Mouse (Mus musculus) lung, embryonic 16.5 days (tissue): ENCODE results near the gene Cep128. TPM values are rescaled to one million over a fixed set of nuclear protein-coding genes. Genes with fewer than 3 reads are reported as not detected.

Experiments used
- ATAC-seq: fragments of 200-750 bp; cut with Nextera tagmentation; 2 replicates; pipeline ENCODE4 v1.8.0; 2017; ENCODE audit warnings: low read depth, mild to moderate bottlenecking, moderate library complexity
- H3K27ac ChIP-seq: fragments of 300-500 bp; sonication (generic); 2 replicates; pipeline ENCODE4 v1.5.1; 2014; ENCODE audit warnings: mild to moderate bottlenecking, control low read depth, low read length
- H3K27me3 ChIP-seq: fragments of 300-500 bp; sonication (generic); 2 replicates; pipeline ENCODE4 v1.6.1; 2014; ENCODE audit warnings: low read depth, low read length, mixed read lengths; ENCODE audit not compliant: control insufficient read depth, insufficient read depth
- H3K36me3 ChIP-seq: fragments of 300-500 bp; sonication (generic); 2 replicates; pipeline ENCODE4 v1.6.1; 2014; ENCODE audit warnings: low read length; ENCODE audit not compliant: control insufficient read depth, insufficient read depth
- H3K4me1 ChIP-seq: fragments of 300-500 bp; sonication (generic); replicated peaks from 2 replicates; pipeline ENCODE4 v1.6.1; 2014; ENCODE audit warnings: low read length, mixed read lengths; ENCODE audit not compliant: control insufficient read depth, insufficient read depth
- H3K4me2 ChIP-seq: fragments of 300-500 bp; sonication (generic); 2 replicates; pipeline ENCODE4 v1.6.1; 2014; ENCODE audit warnings: low read depth, low read length, control low read depth
- H3K4me3 ChIP-seq: fragments of 300-500 bp; sonication (generic); 2 replicates; pipeline ENCODE4 v1.5.1; 2014; ENCODE audit warnings: mild to moderate bottlenecking, low read length, control low read depth
- H3K9ac ChIP-seq: fragments of 300-500 bp; sonication (generic); 2 replicates; pipeline ENCODE4 v1.6.1; 2014; ENCODE audit warnings: low read length, control low read depth
- H3K9me3 ChIP-seq: fragments of 300-500 bp; sonication (generic); 2 replicates; pipeline ENCODE4 v1.6.1; 2016; ENCODE audit warnings: low read length; ENCODE audit not compliant: control insufficient read depth
- WGBS: fragments of 180-500 bp; shearing (Covaris S2); extraction: QIAGEN DNeasy Blood & Tissue Kit; methylation state at CpG from one replicate; pipeline ENCODE4 v1.1.7; 2014; 5-methylcytosine and 5-hydroxymethylcytosine counted together
- polyA plus RNA-seq: library from polyadenylated mRNA; unstranded; fragments of >200 nt; fragmentation: Nextera tagmentation; extraction: Ambion mirVana; gene quantifications from 2 replicates; pipeline ENCODE4 v1.2.1, GENCODE M21; 2015

Cep128 gene
- polyA plus RNA-seq, 1 experiment from 2014 or later = 11.1 TPM

DNA sequence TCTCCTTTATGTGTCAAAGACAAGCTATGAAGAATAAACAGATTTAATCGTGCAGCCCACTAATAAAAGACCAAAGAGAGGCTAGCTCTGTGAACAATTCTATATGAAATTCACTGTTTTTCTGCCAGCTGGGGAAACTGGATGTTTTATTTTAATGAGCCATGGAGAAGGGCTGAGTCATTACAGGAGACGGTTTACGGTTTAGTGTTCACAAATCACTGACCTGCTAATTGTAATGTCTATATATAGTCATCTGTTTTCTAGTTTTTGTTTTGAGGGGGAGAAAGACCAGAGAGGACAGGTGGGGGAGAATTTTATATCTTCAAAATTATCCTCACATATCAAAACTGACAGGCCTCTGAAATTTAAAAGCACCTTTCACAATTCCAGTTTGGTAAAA, 212.6 kb downstream of the Cep128 start:
- Histone ChIP-seq H3K4me1 (no peaks in the 10 kb centered on the region), H3K27me3 (no peaks in the 10 kb centered on the region), H3K27ac (no peak overlapping the region), H3K4me2 (no peak overlapping the region), H3K36me3 (no peaks in the 10 kb centered on the region), H3K9ac (no peak overlapping the region), H3K9me3 (no peaks in the 10 kb centered on the region), H3K4me3 (no peak overlapping the region)
- 80% methylated on average over 3 of the region's 3 CpGs for WGBS
- ATAC-seq = no peak

DNA sequence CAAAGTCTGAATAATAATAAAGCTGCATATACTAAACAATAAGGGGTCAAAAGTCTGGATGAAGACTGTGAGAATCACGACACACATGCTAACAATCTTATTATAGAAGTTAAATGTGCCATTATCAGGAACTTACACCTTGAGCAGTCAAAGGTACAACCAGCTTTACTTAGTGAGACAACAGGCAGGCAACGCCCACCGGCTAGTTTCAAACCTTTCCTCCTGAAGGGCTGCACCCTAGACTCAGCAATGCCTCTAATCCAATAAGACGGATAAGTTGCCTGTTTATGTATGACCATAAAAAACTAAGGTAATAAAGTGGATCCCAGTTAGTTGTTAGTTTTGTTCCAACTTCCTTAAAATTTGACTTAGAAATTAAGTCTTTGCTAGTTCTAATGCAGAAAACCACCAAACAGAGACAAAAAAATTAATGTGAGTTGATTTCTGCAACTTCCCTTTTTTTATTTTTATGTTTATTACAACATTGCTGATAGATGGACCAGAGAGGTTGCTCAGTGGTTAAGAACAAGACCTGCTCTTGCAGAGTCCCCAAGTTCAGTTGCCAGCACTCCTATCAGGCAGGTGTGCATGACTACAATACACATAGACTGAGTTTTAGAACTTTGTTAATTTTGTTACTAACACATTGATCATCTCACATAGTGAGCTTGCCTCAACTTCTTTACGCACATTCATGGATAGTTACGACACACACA, 223.0 kb downstream of the Cep128 start:
- H3K27ac ChIP-seq = no peak overlapping the region
- H3K4me2 ChIP-seq = no peak overlapping the region
- no peaks in the 10 kb centered on the region for H3K36me3 ChIP-seq
- H3K9me3 ChIP-seq = no peaks in the 10 kb centered on the region
- H3K4me3 ChIP-seq = no peak overlapping the region
- no peaks in the 10 kb centered on the region for H3K4me1 ChIP-seq
- no peaks in the 10 kb centered on the region for H3K27me3 ChIP-seq
- no peak overlapping the region for H3K9ac ChIP-seq
- WGBS = 85% methylated on average over 6 of the region's 6 CpGs
- no peak for ATAC-seq

DNA sequence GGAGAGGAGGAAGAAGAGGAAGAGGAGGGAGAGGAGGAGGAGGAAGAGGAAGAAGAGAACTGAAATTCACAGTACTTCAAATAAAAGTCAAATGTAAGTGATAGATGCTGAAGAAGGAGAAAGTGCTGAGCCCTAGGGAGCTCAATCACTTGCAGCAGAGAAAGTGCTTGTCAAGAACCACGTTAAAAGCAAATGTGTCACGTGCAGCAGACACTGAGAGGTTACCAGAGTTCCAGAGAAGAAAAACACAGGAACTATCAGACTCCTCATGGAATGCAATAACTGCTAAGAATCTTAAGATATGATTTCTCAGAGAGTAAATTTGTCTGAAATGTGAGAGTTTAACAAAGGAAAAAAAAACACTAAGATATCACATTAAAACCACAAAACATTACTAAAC, 225.7 kb downstream of the Cep128 start:
- no peak for ATAC-seq
- no peaks in the 10 kb centered on the region for H3K9me3 ChIP-seq
- no peaks in the 10 kb centered on the region for H3K36me3 ChIP-seq
- WGBS = 14% methylated on average over 2 of the region's 2 CpGs
- H3K4me3 ChIP-seq = no peak overlapping the region
- H3K4me1 ChIP-seq = no peaks in the 10 kb centered on the region
- no peak overlapping the region for H3K27ac ChIP-seq
- no peaks in the 10 kb centered on the region for H3K27me3 ChIP-seq
- no peak overlapping the region for H3K4me2 ChIP-seq
- no peak overlapping the region for H3K9ac ChIP-seq

DNA sequence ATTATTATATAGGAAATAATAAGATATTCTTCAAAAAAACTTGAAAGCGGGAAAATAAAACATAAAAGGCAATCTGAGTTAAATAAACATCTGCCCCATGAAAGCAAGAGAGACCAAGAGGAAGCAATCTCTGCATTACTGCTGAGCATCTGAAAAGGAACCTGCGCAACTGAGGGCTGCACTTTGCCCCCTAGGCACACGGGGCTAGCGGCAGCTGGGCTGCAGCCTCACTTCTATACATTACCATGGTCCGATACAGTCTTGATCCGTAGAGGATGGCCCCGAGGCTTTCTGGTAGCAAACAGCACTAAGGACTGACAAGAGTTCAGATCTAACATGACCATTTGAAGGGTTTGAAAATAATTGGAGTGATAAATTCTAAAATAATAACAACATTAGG, 230.2 kb downstream of the Cep128 start:
- 75% methylated on average over 7 of the region's 7 CpGs for WGBS

DNA sequence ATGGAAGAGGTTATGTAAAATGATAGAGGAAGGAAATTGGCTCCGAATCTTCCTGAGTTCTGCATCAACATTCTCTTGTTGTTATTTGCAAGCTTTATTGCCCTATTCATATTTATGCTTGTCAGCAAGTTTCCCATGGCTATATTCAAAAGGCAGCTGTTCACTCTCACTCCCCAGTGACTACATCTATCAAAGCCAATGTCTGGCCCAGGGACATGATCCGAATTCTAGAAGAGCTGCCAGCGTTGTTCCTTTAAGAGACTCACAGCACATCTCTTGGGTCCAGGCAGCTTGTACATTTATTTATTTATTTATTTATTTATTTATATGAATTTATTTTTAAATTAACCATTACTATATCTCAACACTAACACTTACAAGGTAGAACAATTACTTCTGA, 235.1 kb downstream of the Cep128 start:
- no peak overlapping the region for H3K4me2 ChIP-seq
- no peak overlapping the region for H3K9ac ChIP-seq
- no peaks in the 10 kb centered on the region for H3K27me3 ChIP-seq
- 69% methylated on average over 3 of the region's 3 CpGs for WGBS
- no peaks in the 10 kb centered on the region for H3K4me1 ChIP-seq
- no peak overlapping the region for H3K27ac ChIP-seq
- H3K4me3 ChIP-seq = no peak overlapping the region
- no peaks in the 10 kb centered on the region for H3K36me3 ChIP-seq
- no peak for ATAC-seq
- no peaks in the 10 kb centered on the region for H3K9me3 ChIP-seq

More for the DNA sequence above, 230.2 kb downstream of the Cep128 start:
- no peaks in the 10 kb centered on the region for H3K9me3 ChIP-seq
- no peak overlapping the region for H3K27ac ChIP-seq
- no peaks in the 10 kb centered on the region for H3K36me3 ChIP-seq
- no peak overlapping the region for H3K4me2 ChIP-seq
- H3K9ac ChIP-seq = no peak overlapping the region
- H3K4me3 ChIP-seq = no peak overlapping the region
- H3K4me1 ChIP-seq = no peaks in the 10 kb centered on the region
- ATAC-seq = no peak
- no peaks in the 10 kb centered on the region for H3K27me3 ChIP-seq

DNA sequence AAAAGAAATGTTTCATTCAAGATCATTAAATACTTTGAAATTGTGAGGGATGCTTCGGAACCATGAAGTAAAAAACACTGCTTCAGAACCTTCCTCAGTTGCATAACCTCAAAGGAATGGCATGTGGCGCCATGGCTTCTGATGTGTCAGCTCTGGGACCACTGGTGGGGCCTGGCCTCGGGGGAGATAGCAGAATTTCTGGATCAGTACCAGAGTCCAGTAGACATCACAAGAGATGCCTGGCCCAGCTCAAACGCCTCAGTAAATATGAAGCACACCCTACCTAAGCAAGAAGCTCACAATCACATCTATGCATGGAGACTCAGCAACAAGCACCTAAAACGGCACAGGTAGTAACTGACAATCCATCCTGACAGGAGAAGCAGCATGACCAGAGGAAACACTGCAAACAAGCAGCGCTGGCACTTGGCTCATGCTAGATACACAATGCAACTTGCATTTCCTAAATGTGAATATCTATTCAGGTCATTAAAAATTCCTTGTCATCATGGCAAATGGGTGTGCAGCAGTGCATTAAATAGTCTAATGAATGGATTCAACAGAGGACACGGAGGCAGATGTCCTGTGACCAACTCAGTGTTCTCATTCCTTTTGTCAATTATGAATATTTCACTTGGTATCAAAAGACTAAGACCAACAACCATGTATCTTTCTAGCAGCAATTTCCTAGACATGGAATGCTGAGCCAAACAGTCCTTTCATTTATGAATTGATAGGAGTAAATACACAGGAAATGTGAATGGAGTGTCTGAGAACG, 249.3 kb downstream of the Cep128 start:
- no peak for ATAC-seq
- no peak overlapping the region for H3K4me2 ChIP-seq
- no peaks in the 10 kb centered on the region for H3K36me3 ChIP-seq
- H3K9me3 ChIP-seq = no peaks in the 10 kb centered on the region
- no peaks in the 10 kb centered on the region for H3K4me1 ChIP-seq
- H3K9ac ChIP-seq = no peak overlapping the region
- no peak overlapping the region for H3K4me3 ChIP-seq
- H3K27ac ChIP-seq = no peak overlapping the region
- 76% methylated on average over 8 of the region's 8 CpGs for WGBS
- no peaks in the 10 kb centered on the region for H3K27me3 ChIP-seq

DNA sequence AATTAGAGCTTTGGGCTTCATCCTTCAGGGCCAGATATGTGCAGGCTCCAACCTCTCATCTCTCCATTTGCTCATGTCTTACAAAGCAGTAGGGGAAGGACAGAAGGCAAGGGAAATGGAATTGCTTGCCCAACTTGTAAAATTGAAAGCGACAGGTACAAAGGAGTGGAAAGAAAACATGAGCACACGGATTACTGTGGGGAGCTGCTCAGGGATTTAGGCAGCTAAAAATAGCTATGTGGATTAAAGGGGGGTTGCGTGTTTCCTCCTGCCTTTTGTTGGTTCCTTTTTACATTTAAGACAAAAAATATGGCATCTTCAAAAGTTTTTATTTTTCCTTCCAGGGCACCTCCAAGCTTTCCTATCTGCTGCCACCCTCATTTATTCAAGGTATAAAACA, 269.2 kb downstream of the Cep128 start:
- ATAC-seq = no peak
- Histone ChIP-seq H3K9ac (no peak overlapping the region), H3K27me3 (no peaks in the 10 kb centered on the region), H3K36me3 (no peaks in the 10 kb centered on the region), H3K9me3 (no peaks in the 10 kb centered on the region), H3K4me2 (no peak overlapping the region), H3K4me3 (no peak overlapping the region), H3K27ac (no peak overlapping the region), H3K4me1 (peaks cover 2% of the 10 kb centered on the region)
- WGBS = 59% methylated on average over 3 of the region's 3 CpGs

DNA sequence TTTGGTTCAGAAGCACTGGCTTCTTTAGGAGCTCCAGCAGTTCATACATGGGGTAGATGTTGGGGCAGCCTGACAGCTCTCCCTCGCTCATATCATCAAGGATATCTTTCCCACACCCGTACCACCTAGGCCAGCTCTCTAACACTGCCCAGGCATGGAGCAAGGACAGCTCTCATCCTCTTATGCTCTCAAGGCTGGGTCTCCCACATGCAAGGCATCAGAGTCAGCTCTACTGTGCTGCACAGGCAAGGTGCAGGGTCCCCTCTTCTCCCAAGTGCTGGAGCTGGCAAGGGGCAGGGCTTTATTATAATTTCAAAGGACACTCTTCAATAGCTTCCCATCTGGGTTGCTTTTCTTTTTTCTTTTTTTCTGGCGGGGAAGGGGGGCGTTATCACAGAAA, 280.9 kb downstream of the Cep128 start:
- Histone ChIP-seq H3K4me2 (no peak overlapping the region), H3K27me3 (no peaks in the 10 kb centered on the region), H3K4me1 (no peaks in the 10 kb centered on the region), H3K36me3 (no peaks in the 10 kb centered on the region), H3K9ac (no peak overlapping the region), H3K27ac (no peak overlapping the region), H3K9me3 (no peaks in the 10 kb centered on the region), H3K4me3 (no peak overlapping the region)
- 86% methylated on average over 4 of the region's 4 CpGs for WGBS
- no peak for ATAC-seq

DNA sequence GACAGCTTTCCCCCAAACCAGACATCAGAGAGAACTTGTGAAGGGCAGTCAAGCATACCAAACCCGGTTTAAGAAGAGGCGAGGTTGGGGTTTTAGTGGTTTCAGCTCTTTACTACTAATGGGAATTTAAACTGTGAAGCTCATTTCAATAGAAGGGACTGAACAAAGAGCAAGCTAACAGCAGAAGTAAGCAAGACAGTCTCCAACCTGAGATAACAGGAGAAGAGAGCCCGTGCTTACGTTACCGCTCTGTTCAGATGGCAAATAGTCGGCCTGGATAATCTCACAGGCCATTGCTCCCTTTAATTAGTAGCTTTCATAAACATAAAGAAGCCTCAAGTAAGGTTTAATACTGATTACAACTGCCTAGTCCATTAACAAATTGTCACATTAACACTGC, 286.3 kb downstream of the Cep128 start:
- no peak overlapping the region for H3K4me3 ChIP-seq
- no peaks in the 10 kb centered on the region for H3K9me3 ChIP-seq
- no peak overlapping the region for H3K9ac ChIP-seq
- no peak overlapping the region for H3K4me2 ChIP-seq
- H3K27me3 ChIP-seq = no peaks in the 10 kb centered on the region
- no peak overlapping the region for H3K27ac ChIP-seq
- no peak for ATAC-seq
- WGBS = 88% methylated on average over 6 of the region's 6 CpGs
- no peaks in the 10 kb centered on the region for H3K36me3 ChIP-seq
- no peaks in the 10 kb centered on the region for H3K4me1 ChIP-seq
